In genomic region chr8:71474785-71475701, GRCm38 (mm10) we compare ENCODE assay signal across 10 mouse cellular contexts. TPM values are rescaled to one million over a fixed set of nuclear protein-coding genes. Genes with fewer than 3 reads are reported as not detected.
DNase-seq lines count a peak whose midpoint lies in the region; ATAC-seq and TF ChIP-seq lines count a peak whose summit lies in the region.
"Had no signal": no experiment of that assay in that cellular context is flagged by ENCODE, and none has a peak within 500 bp of the region (broad histone marks: within the 10 kb centered on the region; RNA-seq: fewer than 3 reads in every experiment).

No protein-coding gene starts in this region.

- peaks cover 11% of the 10 kb centered on the region for H3K4me1 ChIP-seq in heart, embryonic 11.5 days (ENCODE audit: control insufficient read depth, insufficient read depth, low read length)
- H3K4me1 ChIP-seq in limb, embryonic 10.5 days: peaks cover 35% of the 10 kb centered on the region
- H3K4me1 ChIP-seq in stomach, postnatal 0 days (replicated peaks; ENCODE audit: control insufficient read depth, insufficient read depth): no peaks in the 10 kb centered on the region

- H3K36me3 ChIP-seq in heart, embryonic 11.5 days (ENCODE audit: control insufficient read depth, insufficient read depth, low read length): peaks cover 15% of the 10 kb centered on the region
- peaks cover 72% of the 10 kb centered on the region for H3K36me3 ChIP-seq in limb, embryonic 10.5 days
- H3K36me3 ChIP-seq in stomach, postnatal 0 days (ENCODE audit: control insufficient read depth, insufficient read depth, low read length): peaks cover 4% of the 10 kb centered on the region

- DNase-seq in heart, postnatal 25 days (ENCODE audit: low spot score): no peak
- peak; percentile 29 for DNase-seq in right cerebral cortex, postnatal 14 days
- no peak for DNase-seq in right cerebral cortex, postnatal 25 days
- DNase-seq in limb, embryonic 10.5 days (ENCODE audit: low spot score): no peak
- DNase-seq in stomach, postnatal 0 days (ENCODE audit: low spot score): no peak
- no peak for DNase-seq in thymus, postnatal 36 days
- DNase-seq in gastrocnemius, postnatal 10 days: no peak
- DNase-seq: adrenal gland, postnatal 25 days; heart, postnatal 10 days had no signal

- TF ChIP-seq EP300 in stomach, postnatal 0 days (optimal IDR thresholded peaks at IDR 0.05): no peak

- H3K9ac ChIP-seq in heart, embryonic 11.5 days (ENCODE audit: low read depth, low read length): no peak overlapping the region
- peak overlapping the region; percentile 18; the same call in 1 of the 2 replicates for H3K9ac ChIP-seq in stomach, postnatal 0 days (ENCODE audit: low read length)

- H3K27ac ChIP-seq in heart, embryonic 11.5 days (ENCODE audit: low read depth, low read length): no peak overlapping the region
- H3K27ac ChIP-seq in limb, embryonic 10.5 days: 0 out of 2 replicates have a peak overlapping the region, but pooled peaks have one; percentile 88
- no peak overlapping the region for H3K27ac ChIP-seq in stomach, postnatal 0 days (replicated peaks)

- WGBS in heart, embryonic 11.5 days (ENCODE audit: insufficient replicate concordance): 88% methylated on average over 25 of the region's 25 CpGs
- WGBS in limb, embryonic 10.5 days: 92% methylated on average over 25 of the region's 25 CpGs
- 88% methylated on average over 25 of the region's 25 CpGs for WGBS in stomach, postnatal 0 days

- ATAC-seq in heart, embryonic 11.5 days (replicated peaks; ENCODE audit: insufficient number of reproducible peaks, low FRiP score, low TSS enrichment): no peak
- ATAC-seq in stomach, postnatal 0 days (ENCODE audit: low FRiP score, low TSS enrichment): no peak

- no peak overlapping the region for H3K4me3 ChIP-seq in heart, embryonic 11.5 days (ENCODE audit: low read depth, low read length)
- peak overlapping the region; percentile 72; the same call in 1 of the 2 replicates for H3K4me3 ChIP-seq in limb, embryonic 10.5 days
- no peak overlapping the region for H3K4me3 ChIP-seq in stomach, postnatal 0 days (ENCODE audit: low read depth, low read length)

- intact Hi-C loops in heart, postnatal 25 days (cut with DNase I): loop anchor here (10.0 kb wide), 1 partner anchor 580 kb away; the partner anchor contains the start of genes Rpl18a and Slc5a5

- H3K9me3 ChIP-seq in heart, embryonic 11.5 days (replicated peaks; ENCODE audit: control insufficient read depth, low read length): no peaks in the 10 kb centered on the region
- no peaks in the 10 kb centered on the region for H3K9me3 ChIP-seq in limb, embryonic 10.5 days (replicated peaks)
- H3K9me3 ChIP-seq in stomach, postnatal 0 days (ENCODE audit: control insufficient read depth, low read length): no peaks in the 10 kb centered on the region

- H3K27me3 ChIP-seq in heart, embryonic 11.5 days (ENCODE audit: control insufficient read depth, insufficient read depth, low read length): peaks cover 14% of the 10 kb centered on the region
- H3K27me3 ChIP-seq in limb, embryonic 10.5 days (ENCODE audit: low read depth, poor library complexity, severe bottlenecking): peaks cover 12% of the 10 kb centered on the region; the same call in 1 of the 2 replicates
- no peaks in the 10 kb centered on the region for H3K27me3 ChIP-seq in stomach, postnatal 0 days (ENCODE audit: control insufficient read depth, insufficient read depth, low read length)

- peak overlapping the region; percentile 88; the same call in 1 of the 2 replicates for H3K4me2 ChIP-seq in heart, embryonic 11.5 days
- H3K4me2 ChIP-seq in stomach, postnatal 0 days (replicated peaks; ENCODE audit: low read depth): no peak overlapping the region; the same call in 1 of the 2 replicates

- TF ChIP-seq CTCF in stomach, postnatal 0 days (IDR thresholded peaks at IDR 0.05; ENCODE audit: low read depth): no peak

RNA-seq across cellular contexts. Expression of gene Dda1, which starts 6.0 kb away (rescaled TPM):
- 95.9 and 102 TPM in 2 replicates for polyA plus RNA-seq in heart, embryonic 11.5 days (2014; fragmentation: Nextera tagmentation; extraction: Ambion mirVana)
- 10 to 100 TPM; 29.1 to 29.9 TPM for total RNA-seq in heart, postnatal 25 days (2021)
- polyA plus RNA-seq in limb, embryonic 10.5 days (2016; fragmentation: Nextera tagmentation; extraction: Ambion mirVana): 130 and 138 TPM in 2 replicates
- 72.5 and 74.5 TPM in 2 replicates for polyA plus RNA-seq in stomach, postnatal 0 days (2015; fragmentation: Nextera tagmentation; extraction: Ambion mirVana)
- 10 to 100 TPM; 34.8 to 35.8 TPM for total RNA-seq in gastrocnemius, postnatal 10 days (2021)

RNA-seq across cellular contexts. Expression of gene Mrpl34, which starts 10.3 kb away (rescaled TPM):
- 163 and 169 TPM in 2 replicates for polyA plus RNA-seq in heart, embryonic 11.5 days (2014; fragmentation: Nextera tagmentation; extraction: Ambion mirVana)
- 100 to 1,000 TPM; 136 to 142 TPM for total RNA-seq in heart, postnatal 25 days (2021)
- 231 and 263 TPM in 2 replicates for polyA plus RNA-seq in limb, embryonic 10.5 days (2016; fragmentation: Nextera tagmentation; extraction: Ambion mirVana)
- 127 and 137 TPM in 2 replicates for polyA plus RNA-seq in stomach, postnatal 0 days (2015; fragmentation: Nextera tagmentation; extraction: Ambion mirVana)
- total RNA-seq in gastrocnemius, postnatal 10 days (2021): 10 to 100 TPM; 34.7 to 39.7 TPM

RNA-seq across cellular contexts. Expression of gene Ano8, which starts 10.7 kb away (rescaled TPM):
- polyA plus RNA-seq in heart, embryonic 11.5 days (2014; fragmentation: Nextera tagmentation; extraction: Ambion mirVana): 0.90 and 1.4 TPM in 2 replicates
- 10 to 100 TPM; 17.0 to 18.2 TPM for total RNA-seq in heart, postnatal 25 days (2021)
- 2.7 and 3.5 TPM in 2 replicates for polyA plus RNA-seq in limb, embryonic 10.5 days (2016; fragmentation: Nextera tagmentation; extraction: Ambion mirVana)
- 0.68 and 1.1 TPM in 2 replicates for polyA plus RNA-seq in stomach, postnatal 0 days (2015; fragmentation: Nextera tagmentation; extraction: Ambion mirVana)
- 10 to 100 TPM; 16.6 to 20.1 TPM for total RNA-seq in gastrocnemius, postnatal 10 days (2021)

RNA-seq across cellular contexts. Expression of gene Abhd8, which starts 11.6 kb away (rescaled TPM):
- polyA plus RNA-seq in heart, embryonic 11.5 days (2014; fragmentation: Nextera tagmentation; extraction: Ambion mirVana): 17.0 and 20.4 TPM in 2 replicates
- total RNA-seq in heart, postnatal 25 days (2021): 10 to 100 TPM; 32.4 to 32.6 TPM
- 61.5 and 75.1 TPM in 2 replicates for polyA plus RNA-seq in limb, embryonic 10.5 days (2016; fragmentation: Nextera tagmentation; extraction: Ambion mirVana)
- 22.1 and 23.5 TPM in 2 replicates for polyA plus RNA-seq in stomach, postnatal 0 days (2015; fragmentation: Nextera tagmentation; extraction: Ambion mirVana)
- total RNA-seq in gastrocnemius, postnatal 10 days (2021): 10 to 100 TPM; 36.1 to 38.9 TPM

RNA-seq across cellular contexts. Expression of gene Gtpbp3, which starts 12.9 kb away (rescaled TPM):
- polyA plus RNA-seq in heart, embryonic 11.5 days (2014; fragmentation: Nextera tagmentation; extraction: Ambion mirVana): 4.8 and 5.3 TPM in 2 replicates
- 10 to 100 TPM; 18.5 to 19.4 TPM for total RNA-seq in heart, postnatal 25 days (2021)
- 26.8 and 28.2 TPM in 2 replicates for polyA plus RNA-seq in limb, embryonic 10.5 days (2016; fragmentation: Nextera tagmentation; extraction: Ambion mirVana)
- 7.2 and 8.2 TPM in 2 replicates for polyA plus RNA-seq in stomach, postnatal 0 days (2015; fragmentation: Nextera tagmentation; extraction: Ambion mirVana)
- 10 to 100 TPM in 1 of 2 experiments, 1 to 10 TPM in 1; 8.8 to 12.4 TPM for total RNA-seq in gastrocnemius, postnatal 10 days (2021)
